Mouse (Mus musculus) midbrain, embryonic 15.5 days (tissue): ENCODE data around the gene Kcnt2. TPM values are rescaled to one million over a fixed set of nuclear protein-coding genes. Genes with fewer than 3 reads are reported as not detected.

Experiments used
- ATAC-seq: fragments of 200-750 bp; cut with Nextera tagmentation; replicated peaks from 2 replicates; pipeline ENCODE4 v1.8.0; 2017; ENCODE audit warnings: moderate TSS enrichment
- H3K27ac ChIP-seq: fragments of 300-500 bp; sonication (generic); 2 replicates; pipeline ENCODE4 v1.5.1; 2015; ENCODE audit warnings: mild to moderate bottlenecking, inconsistent platforms
- H3K27me3 ChIP-seq: fragments of 300-500 bp; sonication (generic); replicated peaks from 2 replicates; pipeline ENCODE4 v1.6.1; 2015; ENCODE audit warnings: inconsistent platforms
- H3K36me3 ChIP-seq: fragments of 300-500 bp; sonication (generic); replicated peaks from 2 replicates; pipeline ENCODE4 v1.6.1; 2015; ENCODE audit warnings: inconsistent platforms
- H3K4me1 ChIP-seq: fragments of 300-500 bp; sonication (generic); 2 replicates; pipeline ENCODE4 v1.6.1; 2015; ENCODE audit warnings: inconsistent platforms
- H3K4me2 ChIP-seq: fragments of 300-500 bp; sonication (generic); 2 replicates; pipeline ENCODE4 v1.6.1; 2015; ENCODE audit warnings: inconsistent platforms, mild to moderate bottlenecking, moderate library complexity
- H3K4me3 ChIP-seq: fragments of 300-500 bp; sonication (generic); 2 replicates; pipeline ENCODE4 v1.5.1; 2015; ENCODE audit warnings: mild to moderate bottlenecking, inconsistent platforms
- H3K9ac ChIP-seq: fragments of 300-500 bp; sonication (generic); 2 replicates; pipeline ENCODE4 v1.6.1; 2015; ENCODE audit warnings: mild to moderate bottlenecking, inconsistent platforms
- H3K9me3 ChIP-seq: fragments of 300-500 bp; sonication (generic); 2 replicates; pipeline ENCODE4 v1.6.1; 2016; ENCODE audit warnings: inconsistent platforms
- whole genome bisulfite sequencing: fragments of 180-500 bp; shearing (Covaris S2); methylation state at CpG from one replicate; pipeline ENCODE4 v1.1.7; 2015; ENCODE audit warnings: mixed read lengths; 5-methylcytosine and 5-hydroxymethylcytosine counted together
- polyA plus RNA-seq: library from polyadenylated mRNA; unstranded; fragments of >200 nt; fragmentation: Nextera tagmentation; extraction: Ambion mirVana; gene quantifications from 2 replicates; pipeline ENCODE4 v1.2.1, GENCODE M21; 2015

Gene Kcnt2
- polyA plus RNA-seq, 1 experiment from 2014 or later = 2.9 TPM

DNA sequence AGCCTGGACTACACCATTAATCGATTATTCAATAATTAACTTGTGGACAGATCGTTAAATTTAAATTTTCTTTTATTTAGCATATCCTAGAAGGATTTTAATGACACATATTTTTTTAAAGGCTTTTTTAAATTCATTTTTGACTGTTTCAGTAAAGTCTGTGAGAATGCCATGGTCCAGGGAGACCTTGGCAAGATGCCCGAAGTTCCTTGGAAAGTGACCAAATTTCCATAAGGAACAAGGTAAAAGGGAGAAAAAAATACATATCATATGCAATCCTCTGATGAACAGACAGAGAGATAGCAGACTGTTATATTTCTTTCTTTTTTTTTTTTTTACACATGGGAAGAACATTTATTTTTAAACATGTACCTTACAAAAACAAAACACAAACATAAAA lies 296.1 kb downstream of the Kcnt2 start:
- 88% methylated on average over 3 of the region's 3 CpGs for WGBS
- no peaks in the 10 kb centered on the region for H3K9me3 ChIP-seq

DNA sequence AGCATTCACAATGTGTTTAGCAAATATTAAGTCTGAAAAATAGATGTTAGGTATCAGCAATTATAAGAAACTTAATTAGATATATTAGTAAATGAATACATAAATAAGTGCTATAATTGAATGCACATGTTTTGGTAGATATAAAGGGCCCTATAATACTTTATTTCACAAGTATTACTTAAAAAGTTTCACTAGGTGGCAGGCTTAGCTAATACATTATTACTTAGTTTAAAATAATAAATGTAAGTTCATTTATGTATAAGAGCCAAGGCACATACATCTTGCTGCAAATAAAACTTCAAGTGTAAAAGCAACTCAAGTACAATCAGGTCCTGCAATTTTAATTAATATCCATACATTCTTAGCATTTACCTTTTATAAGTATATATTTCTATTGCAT lies 302.8 kb downstream of the Kcnt2 start:
- peak; percentile 60; the same call in 1 of the 2 replicates for ATAC-seq

More for the DNA sequence above, 296.1 kb downstream of the Kcnt2 start:
- H3K36me3 ChIP-seq = no peaks in the 10 kb centered on the region
- ATAC-seq = no peak
- no peaks in the 10 kb centered on the region for H3K4me1 ChIP-seq
- H3K27ac ChIP-seq = no peak overlapping the region
- H3K9ac ChIP-seq = no peak overlapping the region
- no peak overlapping the region for H3K4me3 ChIP-seq
- no peaks in the 10 kb centered on the region for H3K27me3 ChIP-seq
- H3K4me2 ChIP-seq = no peak overlapping the region

DNA sequence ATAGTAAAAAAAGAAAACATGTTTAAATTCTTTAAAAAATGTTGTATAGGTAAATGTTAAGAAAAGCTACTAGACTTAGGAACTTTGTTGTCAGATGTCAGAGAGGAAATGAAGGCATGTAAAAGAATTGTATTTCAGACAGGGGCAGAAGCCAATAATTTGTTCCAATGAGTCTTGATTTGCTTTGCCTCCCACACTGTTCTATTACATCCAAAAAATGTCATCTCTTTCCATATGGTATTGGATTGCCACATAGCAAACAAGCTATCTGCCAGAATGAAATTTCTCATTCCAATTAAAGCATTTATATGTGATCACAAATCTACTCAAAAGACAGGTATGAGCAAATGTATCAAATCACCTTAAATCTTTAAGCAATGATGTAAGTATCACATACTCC lies 314.8 kb downstream of the Kcnt2 start:
- ATAC-seq = no peak
- H3K27me3 ChIP-seq = no peaks in the 10 kb centered on the region
- H3K36me3 ChIP-seq = no peaks in the 10 kb centered on the region

More for the DNA sequence above, 302.8 kb downstream of the Kcnt2 start:
- no peaks in the 10 kb centered on the region for H3K9me3 ChIP-seq
- no peaks in the 10 kb centered on the region for H3K36me3 ChIP-seq
- H3K27me3 ChIP-seq = no peaks in the 10 kb centered on the region
- no peaks in the 10 kb centered on the region for H3K4me1 ChIP-seq
- no peak overlapping the region for H3K27ac ChIP-seq
- H3K4me3 ChIP-seq = no peak overlapping the region
- no peak overlapping the region for H3K4me2 ChIP-seq
- H3K9ac ChIP-seq = no peak overlapping the region

DNA sequence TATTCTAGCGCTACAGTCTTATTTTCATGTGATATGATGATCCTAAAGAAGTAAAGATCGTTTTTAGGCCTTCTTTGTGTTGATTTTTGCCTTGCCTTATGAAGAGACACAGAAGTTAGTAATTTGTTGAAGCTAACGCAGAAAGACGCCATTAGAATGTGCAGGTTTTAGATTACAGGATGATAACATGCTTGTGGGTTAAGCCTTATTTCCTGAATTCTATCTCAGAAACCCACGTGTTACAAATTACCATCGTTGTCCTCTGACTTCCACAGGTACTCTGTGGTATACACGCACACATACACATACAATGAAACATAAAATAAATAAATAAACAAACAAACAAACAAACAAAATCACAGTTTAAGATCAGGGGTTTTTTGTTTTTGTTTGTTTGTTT lies 326.2 kb downstream of the Kcnt2 start:
- no peaks in the 10 kb centered on the region for H3K9me3 ChIP-seq
- H3K27ac ChIP-seq = no peak overlapping the region
- no peak overlapping the region for H3K4me3 ChIP-seq
- ATAC-seq = no peak
- H3K9ac ChIP-seq = no peak overlapping the region
- no peak overlapping the region for H3K4me2 ChIP-seq
- 90% methylated on average over 7 of the region's 7 CpGs for WGBS
- no peaks in the 10 kb centered on the region for H3K4me1 ChIP-seq
- H3K36me3 ChIP-seq = no peaks in the 10 kb centered on the region
- H3K27me3 ChIP-seq = no peaks in the 10 kb centered on the region

More for the DNA sequence above, 314.8 kb downstream of the Kcnt2 start:
- H3K9ac ChIP-seq = no peak overlapping the region
- no peaks in the 10 kb centered on the region for H3K9me3 ChIP-seq
- no peaks in the 10 kb centered on the region for H3K4me1 ChIP-seq
- H3K4me3 ChIP-seq = no peak overlapping the region
- no peak overlapping the region for H3K4me2 ChIP-seq
- no peak overlapping the region for H3K27ac ChIP-seq

- ATAC-seq = no peak
Observed at GRCm38 (mm10) chr1:140578607-140579006, 332.6 kb downstream of the Kcnt2 start.

DNA sequence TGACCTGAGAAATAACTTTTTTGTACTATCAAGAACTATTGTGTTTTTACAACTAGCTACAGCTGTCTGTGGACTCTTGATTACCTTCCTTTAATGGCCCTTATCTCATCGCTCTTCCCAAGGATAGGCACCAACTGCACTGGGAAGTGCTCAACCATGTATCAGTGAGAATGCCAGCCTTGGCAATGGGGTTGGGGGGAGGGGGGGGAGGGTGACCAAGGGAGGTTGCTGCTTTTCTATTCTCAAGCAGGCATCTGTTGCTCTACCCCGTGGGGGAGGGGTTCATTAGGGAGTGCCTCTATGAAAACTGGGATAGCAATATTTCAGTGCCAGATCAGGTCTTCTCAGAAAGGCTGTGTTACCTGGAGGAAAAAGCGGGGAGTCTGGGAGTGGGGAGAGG lies 342.3 kb downstream of the Kcnt2 start:
- Histone ChIP-seq H3K4me1 (no peaks in the 10 kb centered on the region), H3K4me2 (no peak overlapping the region), H3K9me3 (no peaks in the 10 kb centered on the region), H3K9ac (no peak overlapping the region), H3K27me3 (no peaks in the 10 kb centered on the region), H3K36me3 (no peaks in the 10 kb centered on the region), H3K27ac (no peak overlapping the region), H3K4me3 (no peak overlapping the region)
- ATAC-seq = no peak
- 80% methylated on average over 3 of the region's 3 CpGs for WGBS

More at GRCm38 (mm10) chr1:140578607-140579006, 332.6 kb downstream of the Kcnt2 start:
- Histone ChIP-seq H3K4me3 (no peak overlapping the region), H3K9me3 (no peaks in the 10 kb centered on the region), H3K9ac (no peak overlapping the region), H3K27me3 (no peaks in the 10 kb centered on the region), H3K27ac (no peak overlapping the region), H3K36me3 (no peaks in the 10 kb centered on the region), H3K4me1 (no peaks in the 10 kb centered on the region), H3K4me2 (no peak overlapping the region)
- WGBS = 55% methylated on average over 3 of the region's 3 CpGs

- no peaks in the 10 kb centered on the region for H3K36me3 ChIP-seq
- H3K9me3 ChIP-seq = no peaks in the 10 kb centered on the region
- no peaks in the 10 kb centered on the region for H3K4me1 ChIP-seq
- H3K9ac ChIP-seq = no peak overlapping the region
- H3K4me2 ChIP-seq = no peak overlapping the region
- H3K4me3 ChIP-seq = no peak overlapping the region
- 89% methylated on average over 4 of the region's 4 CpGs for WGBS
- ATAC-seq = no peak
- no peak overlapping the region for H3K27ac ChIP-seq
- H3K27me3 ChIP-seq = no peaks in the 10 kb centered on the region
Observed at GRCm38 (mm10) chr1:140608765-140609297, 362.9 kb downstream of the Kcnt2 start.

DNA sequence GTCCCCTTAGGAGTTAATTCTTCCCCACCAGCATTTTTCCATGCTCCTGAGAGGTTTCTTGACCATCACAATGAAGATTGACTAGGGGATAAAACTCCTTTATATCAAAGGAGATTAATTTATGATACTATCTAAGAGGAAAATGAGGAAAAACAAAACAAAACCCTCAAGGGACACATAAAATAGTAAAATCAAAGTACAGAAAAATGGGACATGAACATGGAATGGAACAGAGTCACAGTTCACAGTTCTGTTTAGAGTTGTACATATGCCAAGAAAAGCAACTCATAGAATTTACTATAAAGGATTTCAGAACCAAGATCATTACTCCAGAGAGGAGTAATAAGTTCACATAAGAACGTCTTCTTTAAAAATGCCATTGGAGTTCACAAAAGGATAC lies 367.1 kb downstream of the Kcnt2 start:
- H3K4me1 ChIP-seq = no peaks in the 10 kb centered on the region
- no peaks in the 10 kb centered on the region for H3K27me3 ChIP-seq
- no peak overlapping the region for H3K9ac ChIP-seq
- no peak for ATAC-seq
- H3K4me3 ChIP-seq = no peak overlapping the region
- WGBS = 75% methylated on average over 1 of the region's 1 CpGs
- H3K27ac ChIP-seq = no peak overlapping the region
- no peak overlapping the region for H3K4me2 ChIP-seq
- H3K36me3 ChIP-seq = no peaks in the 10 kb centered on the region
- H3K9me3 ChIP-seq = no peaks in the 10 kb centered on the region

DNA sequence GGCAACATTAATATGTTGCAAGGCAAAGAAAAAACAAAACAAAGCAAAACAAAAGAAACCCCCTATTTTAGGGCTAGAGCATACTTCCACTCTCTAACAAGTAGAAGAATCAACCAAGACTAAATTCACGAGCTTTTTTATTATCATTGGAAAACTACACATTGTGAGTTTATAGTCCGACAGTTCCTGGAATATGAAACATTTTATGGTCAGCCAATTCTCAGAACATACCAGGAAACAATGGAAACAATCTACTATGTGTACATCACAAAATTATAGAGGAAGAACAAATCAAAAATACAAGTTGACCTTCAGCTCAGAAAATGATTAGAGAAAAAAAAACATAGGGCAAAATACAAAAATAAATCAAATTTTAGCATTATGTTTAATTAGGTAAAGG lies 368.9 kb downstream of the Kcnt2 start:
- no peak for ATAC-seq
- WGBS = 83% methylated on average over 2 of the region's 2 CpGs

GRCm38 (mm10) chr1:140618164-140618563 lies 372.2 kb downstream of the Kcnt2 start:
- no peaks in the 10 kb centered on the region for H3K27me3 ChIP-seq
- H3K4me3 ChIP-seq = no peak overlapping the region
- H3K27ac ChIP-seq = no peak overlapping the region
- no peak overlapping the region for H3K9ac ChIP-seq
- H3K9me3 ChIP-seq = no peaks in the 10 kb centered on the region
- H3K4me1 ChIP-seq = no peaks in the 10 kb centered on the region
- no peak overlapping the region for H3K4me2 ChIP-seq
- H3K36me3 ChIP-seq = no peaks in the 10 kb centered on the region
- no peak for ATAC-seq

More for the DNA sequence above, 368.9 kb downstream of the Kcnt2 start:
- no peak overlapping the region for H3K27ac ChIP-seq
- no peaks in the 10 kb centered on the region for H3K27me3 ChIP-seq
- no peaks in the 10 kb centered on the region for H3K9me3 ChIP-seq
- H3K4me2 ChIP-seq = no peak overlapping the region
- H3K4me1 ChIP-seq = no peaks in the 10 kb centered on the region
- H3K4me3 ChIP-seq = no peak overlapping the region
- H3K36me3 ChIP-seq = no peaks in the 10 kb centered on the region
- no peak overlapping the region for H3K9ac ChIP-seq

- no peak for ATAC-seq
- Histone ChIP-seq H3K36me3 (no peaks in the 10 kb centered on the region), H3K9ac (no peak overlapping the region), H3K4me1 (no peaks in the 10 kb centered on the region), H3K4me2 (no peak overlapping the region), H3K4me3 (no peak overlapping the region), H3K27ac (no peak overlapping the region), H3K27me3 (no peaks in the 10 kb centered on the region), H3K9me3 (no peaks in the 10 kb centered on the region)
Observed at GRCm38 (mm10) chr1:140624918-140625317, 379.0 kb downstream of the Kcnt2 start.

GRCm38 (mm10) chr1:140659607-140660340 lies 413.8 kb downstream of the Kcnt2 start:
- Histone ChIP-seq H3K4me1 (no peaks in the 10 kb centered on the region), H3K27ac (no peak overlapping the region), H3K36me3 (no peaks in the 10 kb centered on the region), H3K9ac (no peak overlapping the region), H3K4me3 (no peak overlapping the region), H3K4me2 (no peak overlapping the region), H3K9me3 (no peaks in the 10 kb centered on the region), H3K27me3 (no peaks in the 10 kb centered on the region)
- ATAC-seq = no peak
- 58% methylated on average over 3 of the region's 3 CpGs for WGBS

DNA sequence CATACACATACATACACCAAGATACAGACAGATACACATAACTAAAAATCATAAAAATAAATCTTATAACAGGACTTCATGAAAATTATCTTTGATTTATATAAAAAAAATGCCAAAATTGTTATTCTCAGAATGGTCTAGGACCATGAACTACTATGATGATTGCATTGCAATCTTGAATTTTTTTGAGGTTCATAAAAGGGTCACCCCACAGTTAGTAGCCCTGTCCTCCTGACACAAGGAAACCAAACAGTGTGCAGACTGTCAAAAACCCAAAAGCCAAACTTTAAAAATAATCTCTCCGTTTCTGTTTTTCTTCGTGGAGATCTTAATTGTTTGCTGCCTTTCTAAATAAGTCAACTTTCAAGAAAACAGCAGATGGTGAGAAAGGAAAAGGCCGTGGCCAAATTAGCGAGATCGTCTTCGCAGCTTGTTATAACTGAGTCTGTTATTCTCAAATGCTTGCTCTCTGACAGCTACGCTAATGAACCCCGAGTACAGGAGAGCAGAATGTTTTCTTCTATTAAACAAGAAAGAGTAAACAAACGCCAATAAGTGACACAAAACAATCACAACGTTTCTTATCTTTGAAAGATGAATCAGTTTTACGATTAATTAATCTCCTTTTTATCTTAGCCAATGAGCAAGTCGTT lies 414.9 kb downstream of the Kcnt2 start:
- peak overlapping the region; percentile 44 for H3K4me2 ChIP-seq
- H3K27me3 ChIP-seq = no peaks in the 10 kb centered on the region
- no peaks in the 10 kb centered on the region for H3K36me3 ChIP-seq
- H3K27ac ChIP-seq = no peak overlapping the region
- H3K9me3 ChIP-seq = no peaks in the 10 kb centered on the region
- peak; percentile 78 for ATAC-seq
- no peak overlapping the region for H3K9ac ChIP-seq
- 44% methylated on average over 12 of the region's 12 CpGs for WGBS
- H3K4me1 ChIP-seq = no peaks in the 10 kb centered on the region
- H3K4me3 ChIP-seq = peak overlapping the region; percentile 27
